Mouse (Mus musculus) heart, embryonic 10.5 days (tissue): Measurements from ENCODE around the gene Tspo. TPM values are rescaled to one million over a fixed set of nuclear protein-coding genes. Genes with fewer than 3 reads are reported as not detected.

Source experiments
- DNase-seq: peaks from one replicate; pipeline ENCODE4 v3.0.0-alpha.2; 2017; ENCODE audit warnings: low spot score
- H3K27ac ChIP-seq: fragments of 300-500 bp; sonication (generic); 2 replicates; pipeline ENCODE4 v1.5.1; 2016; ENCODE audit warnings: mild to moderate bottlenecking
- H3K27me3 ChIP-seq: fragments of 300-500 bp; sonication (generic); 2 replicates; pipeline ENCODE4 v1.6.1; 2016; ENCODE audit warnings: mild to moderate bottlenecking; ENCODE audit not compliant: poor library complexity, insufficient read depth, severe bottlenecking
- H3K36me3 ChIP-seq: fragments of 300-500 bp; sonication (generic); 2 replicates; pipeline ENCODE4 v1.6.1; 2016; ENCODE audit warnings: mild to moderate bottlenecking, moderate library complexity
- H3K4me1 ChIP-seq: fragments of 300-500 bp; sonication (generic); 2 replicates; pipeline ENCODE4 v1.6.1; 2016; ENCODE audit warnings: mild to moderate bottlenecking
- H3K4me3 ChIP-seq: fragments of 300-500 bp; sonication (generic); 2 replicates; pipeline ENCODE4 v1.5.1; 2016; ENCODE audit warnings: mild to moderate bottlenecking, moderate library complexity
- H3K9me3 ChIP-seq: fragments of 300-500 bp; sonication (generic); 2 replicates; pipeline ENCODE4 v1.6.1; 2016; ENCODE audit warnings: mild to moderate bottlenecking, moderate library complexity
- WGBS: fragments of 180-500 bp; shearing (Covaris S2); methylation state at CpG from one replicate; pipeline ENCODE4 v1.1.7; 2016; 5-methylcytosine and 5-hydroxymethylcytosine counted together
- polyA plus RNA-seq: library from polyadenylated mRNA; unstranded; fragments of >200 nt; fragmentation: Nextera tagmentation; extraction: Ambion mirVana; gene quantifications from 2 replicates; pipeline ENCODE4 v1.2.1, GENCODE M21; 2016

Tspo gene
- polyA plus RNA-seq, 1 experiment from 2014 or later: 97.0 TPM

GRCm38 (mm10) chr15:83530233-83530632 lies 33.2 kb upstream of the Tspo start:
- Histone ChIP-seq H3K27ac (0 out of 2 replicates have a peak overlapping the region, but pooled peaks have one; percentile 24), H3K27me3 (peaks cover 19% of the 10 kb centered on the region)

GRCm38 (mm10) chr15:83530688-83531087 lies 32.7 kb upstream of the Tspo start:
- Histone ChIP-seq H3K4me3 (no peak overlapping the region), H3K4me1 (peaks cover 78% of the 10 kb centered on the region), H3K36me3 (peaks cover 27% of the 10 kb centered on the region), H3K9me3 (no peaks in the 10 kb centered on the region), H3K27me3 (peaks cover 19% of the 10 kb centered on the region), H3K27ac (peak overlapping the region; percentile 24; the same call in 1 of the 2 replicates)
- WGBS: 72% methylated on average over 6 of the region's 6 CpGs
- DNase-seq: no peak

More at GRCm38 (mm10) chr15:83530233-83530632, 33.2 kb upstream of the Tspo start:
- Histone ChIP-seq H3K4me1 (peaks cover 78% of the 10 kb centered on the region), H3K4me3 (no peak overlapping the region), H3K9me3 (no peaks in the 10 kb centered on the region), H3K36me3 (peaks cover 27% of the 10 kb centered on the region)
- WGBS: 72% methylated on average over 9 of the region's 9 CpGs
- DNase-seq: no peak

GRCm38 (mm10) chr15:83531961-83532469 lies 31.4 kb upstream of the Tspo start:
- 85% methylated on average over 5 of the region's 5 CpGs for WGBS
- Histone ChIP-seq H3K4me1 (peaks cover 73% of the 10 kb centered on the region), H3K36me3 (peaks cover 39% of the 10 kb centered on the region), H3K27ac (no peak overlapping the region), H3K27me3 (peaks cover 16% of the 10 kb centered on the region), H3K4me3 (no peak overlapping the region), H3K9me3 (no peaks in the 10 kb centered on the region)
- DNase-seq: no peak

- no peak overlapping the region for H3K27ac ChIP-seq
- H3K36me3 ChIP-seq: peaks cover 40% of the 10 kb centered on the region
- H3K9me3 ChIP-seq: no peaks in the 10 kb centered on the region
- no peak for DNase-seq
- peaks cover 67% of the 10 kb centered on the region for H3K4me1 ChIP-seq
- H3K27me3 ChIP-seq: peaks cover 10% of the 10 kb centered on the region
- WGBS: 72% methylated on average over 7 of the region's 7 CpGs
- H3K4me3 ChIP-seq: no peak overlapping the region
These were observed 30.8 kb upstream of the Tspo start for GRCm38 (mm10) chr15:83532606-83533005.

GRCm38 (mm10) chr15:83534960-83535889 lies 28.2 kb upstream of the Tspo start:
- Histone ChIP-seq H3K36me3 (peaks cover 43% of the 10 kb centered on the region), H3K4me1 (peaks cover 55% of the 10 kb centered on the region), H3K27ac (peak overlapping the region; percentile 85), H3K27me3 (no peaks in the 10 kb centered on the region), H3K4me3 (no peak overlapping the region), H3K9me3 (no peaks in the 10 kb centered on the region)
- WGBS: 54% methylated on average over 17 of the region's 17 CpGs
- DNase-seq: peak; percentile 84

GRCm38 (mm10) chr15:83535890-83536231 lies 27.5 kb upstream of the Tspo start:
- no peak for DNase-seq
- 70% methylated on average over 6 of the region's 6 CpGs for WGBS
- H3K27me3 ChIP-seq: no peaks in the 10 kb centered on the region
- H3K9me3 ChIP-seq: no peaks in the 10 kb centered on the region
- H3K4me3 ChIP-seq: no peak overlapping the region
- peaks cover 55% of the 10 kb centered on the region for H3K4me1 ChIP-seq
- H3K27ac ChIP-seq: peak overlapping the region; percentile 85
- H3K36me3 ChIP-seq: peaks cover 37% of the 10 kb centered on the region

- no peaks in the 10 kb centered on the region for H3K9me3 ChIP-seq
- no peak for DNase-seq
- H3K4me3 ChIP-seq: no peak overlapping the region
- H3K27me3 ChIP-seq: no peaks in the 10 kb centered on the region
- peaks cover 56% of the 10 kb centered on the region for H3K4me1 ChIP-seq
- 94% methylated on average over 2 of the region's 2 CpGs for WGBS
- H3K36me3 ChIP-seq: peaks cover 44% of the 10 kb centered on the region
- 0 out of 2 replicates have a peak overlapping the region, but pooled peaks have one; percentile 74 for H3K27ac ChIP-seq
These were observed 24.5 kb upstream of the Tspo start for GRCm38 (mm10) chr15:83538855-83539254.

- Histone ChIP-seq H3K36me3 (peaks cover 51% of the 10 kb centered on the region), H3K9me3 (no peaks in the 10 kb centered on the region), H3K27me3 (no peaks in the 10 kb centered on the region), H3K27ac (peak overlapping the region; percentile 74), H3K4me1 (peaks cover 45% of the 10 kb centered on the region), H3K4me3 (no peak overlapping the region; the same call in 1 of the 2 replicates)
- WGBS: 32% methylated on average over 4 of the region's 4 CpGs
- DNase-seq: no peak
These were observed 23.5 kb upstream of the Tspo start for GRCm38 (mm10) chr15:83539905-83540304.

GRCm38 (mm10) chr15:83541647-83542287 lies 21.6 kb upstream of the Tspo start:
- H3K4me1 ChIP-seq: peaks cover 30% of the 10 kb centered on the region
- H3K9me3 ChIP-seq: no peaks in the 10 kb centered on the region
- H3K27me3 ChIP-seq: no peaks in the 10 kb centered on the region
- peak overlapping the region; percentile 4; the same call in 1 of the 2 replicates for H3K27ac ChIP-seq
- DNase-seq: no peak
- H3K4me3 ChIP-seq: no peak overlapping the region
- peaks cover 60% of the 10 kb centered on the region for H3K36me3 ChIP-seq
- WGBS: 76% methylated on average over 9 of the region's 9 CpGs

- Histone ChIP-seq H3K4me1 (peaks cover 8% of the 10 kb centered on the region), H3K36me3 (peaks cover 95% of the 10 kb centered on the region), H3K9me3 (no peaks in the 10 kb centered on the region), H3K27me3 (no peaks in the 10 kb centered on the region), H3K27ac (no peak overlapping the region), H3K4me3 (no peak overlapping the region)
- DNase-seq: no peak
- WGBS: 91% methylated on average over 7 of the region's 7 CpGs
These were observed 17.4 kb upstream of the Tspo start for GRCm38 (mm10) chr15:83546029-83546428.

GRCm38 (mm10) chr15:83547144-83547543 lies 16.2 kb upstream of the Tspo start:
- DNase-seq: no peak
- 90% methylated on average over 8 of the region's 8 CpGs for whole genome bisulfite sequencing
- H3K27ac ChIP-seq: no peak overlapping the region
- H3K36me3 ChIP-seq: peaks cover 99% of the 10 kb centered on the region
- no peak overlapping the region for H3K4me3 ChIP-seq
- no peaks in the 10 kb centered on the region; the same call in 1 of the 2 replicates for H3K4me1 ChIP-seq
- H3K9me3 ChIP-seq: no peaks in the 10 kb centered on the region
- no peaks in the 10 kb centered on the region for H3K27me3 ChIP-seq

- Histone ChIP-seq H3K9me3 (no peaks in the 10 kb centered on the region), H3K4me1 (peaks cover 7% of the 10 kb centered on the region), H3K27me3 (no peaks in the 10 kb centered on the region), H3K4me3 (no peak overlapping the region), H3K36me3 (peaks cover 81% of the 10 kb centered on the region), H3K27ac (no peak overlapping the region)
- WGBS: 83% methylated on average over 2 of the region's 2 CpGs
- no peak for DNase-seq
These were observed 13.3 kb upstream of the Tspo start for GRCm38 (mm10) chr15:83550137-83550536.

GRCm38 (mm10) chr15:83553831-83554230 lies 9.6 kb upstream of the Tspo start:
- H3K4me3 ChIP-seq: no peak overlapping the region
- H3K36me3 ChIP-seq: peaks cover 44% of the 10 kb centered on the region
- DNase-seq: no peak
- H3K27ac ChIP-seq: no peak overlapping the region
- no peaks in the 10 kb centered on the region for H3K9me3 ChIP-seq
- H3K4me1 ChIP-seq: peaks cover 12% of the 10 kb centered on the region
- no peaks in the 10 kb centered on the region for H3K27me3 ChIP-seq
